Mouse (Mus musculus) heart, postnatal 14 days (tissue): ENCODE results near the gene Gpr37l1. TPM values are rescaled to one million over a fixed set of nuclear protein-coding genes. Genes with fewer than 3 reads are reported as not detected.
"Not testable (repeated sequence)": the region's sequence is repeated elsewhere in the genome, so short reads cannot be mapped to it uniquely, and the experiment has no call there.

Experiments
- DNase-seq, 2 experiments: peaks; one replicate each; pipeline ENCODE4 v3.0.0; 2021 to 2022
- intact Hi-C: fragments of 180-260 bp; cut with DNase I; formaldehyde crosslinking; loops from one replicate; pipeline ENCODE4 v1.15.1; 2025
- total RNA-seq, 2 experiments: library from RNA; stranded (reverse); gene quantifications; 2 replicates each; pipeline ENCODE4 v1.2.3; 2021

The Gpr37l1 gene
- total RNA-seq, 2 experiments from 2014 or later, result 0.32 to 0.48 TPM

- no peak for DNase-seq
- intact Hi-C loops, result loop anchor here (2.0 kb wide), 1 partner anchor 17 kb away; no protein-coding TSS in a partner anchor
These were observed 37.8 kb downstream of the Gpr37l1 start for GRCm38 (mm10) chr1:135129543-135130183.

- intact Hi-C loops, result no loop called here
- no peak for DNase-seq
These were observed 38.5 kb downstream of the Gpr37l1 start for GRCm38 (mm10) chr1:135128986-135129385.

DNA sequence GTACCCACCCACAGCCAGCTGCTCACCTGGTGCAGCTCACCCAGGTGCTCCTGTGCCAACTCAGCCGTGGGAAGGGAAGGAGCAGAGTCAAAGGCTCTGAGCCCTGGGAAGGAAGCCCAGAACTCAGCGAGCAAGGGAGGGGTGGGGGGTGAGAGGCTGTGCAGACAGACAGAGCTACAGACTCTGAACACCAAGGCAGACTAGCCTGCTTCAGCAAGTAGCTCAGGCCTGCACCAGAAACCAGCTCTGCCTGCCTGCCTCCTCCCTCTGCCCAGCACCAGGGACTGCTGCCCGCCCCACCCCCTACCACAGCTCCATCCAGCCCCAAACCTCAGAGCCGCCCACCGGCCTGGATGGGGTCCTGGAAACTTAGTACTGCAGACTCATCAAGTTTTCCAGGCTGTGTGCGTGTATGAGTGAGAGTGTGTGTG lies 39.5 kb downstream of the Gpr37l1 start:
- DNase-seq, result no peak
- intact Hi-C loops, result no loop called here

DNA sequence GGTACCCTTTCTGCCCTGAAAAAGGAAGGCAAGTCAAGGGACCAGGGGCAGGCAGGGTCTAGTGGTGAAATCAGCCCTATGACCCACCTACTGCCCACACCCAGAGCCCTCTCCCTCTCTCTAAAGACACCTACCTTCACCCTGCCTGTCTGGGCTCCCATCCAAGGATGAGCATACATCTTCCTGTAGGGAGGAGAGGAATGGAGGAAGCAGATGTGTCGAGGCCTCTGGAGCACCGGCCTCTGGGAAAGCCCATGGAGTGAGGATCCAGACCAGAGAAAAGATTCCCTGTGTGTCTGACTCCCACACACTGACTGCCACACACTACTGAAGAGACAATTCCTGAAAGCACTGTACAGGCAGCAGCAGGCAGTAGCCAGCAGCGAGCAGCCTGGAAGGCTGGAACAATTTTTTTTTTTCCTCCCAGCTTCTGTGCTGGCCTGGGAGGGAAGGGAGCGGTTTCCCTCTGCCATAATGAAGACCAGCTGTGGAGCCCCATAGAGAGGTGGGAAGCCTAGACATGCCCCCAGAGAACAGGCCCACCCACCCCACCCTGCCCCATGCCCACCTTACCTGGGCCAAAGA lies 40.9 kb downstream of the Gpr37l1 start:
- DNase-seq, result no peak
- intact Hi-C loops, result no loop called here

DNA sequence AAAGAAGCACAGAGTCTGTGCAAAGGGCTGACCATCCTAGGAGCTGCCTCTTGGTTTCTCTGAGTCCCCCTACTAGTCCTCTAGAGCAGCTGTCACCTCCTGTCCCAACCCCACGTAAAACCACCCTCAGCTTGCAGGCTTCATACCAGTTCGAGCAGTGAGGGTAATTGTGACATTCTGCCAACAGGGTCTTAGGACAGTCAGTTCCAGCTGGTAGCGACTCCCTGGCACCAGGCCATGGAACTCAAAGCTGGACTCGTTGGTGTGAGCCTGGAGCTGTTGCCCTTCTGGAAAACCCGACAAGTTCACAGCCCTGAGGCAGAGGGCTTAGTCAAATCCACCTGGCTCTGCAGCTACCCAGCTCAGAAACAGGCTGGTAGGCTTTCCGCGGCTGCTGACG lies 41.5 kb downstream of the Gpr37l1 start:
- DNase-seq, result no peak
- intact Hi-C loops, result no loop called here

GRCm38 (mm10) chr1:135124573-135125363 lies 42.7 kb downstream of the Gpr37l1 start:
- no peak for DNase-seq
- intact Hi-C loops, result no loop called here

DNA sequence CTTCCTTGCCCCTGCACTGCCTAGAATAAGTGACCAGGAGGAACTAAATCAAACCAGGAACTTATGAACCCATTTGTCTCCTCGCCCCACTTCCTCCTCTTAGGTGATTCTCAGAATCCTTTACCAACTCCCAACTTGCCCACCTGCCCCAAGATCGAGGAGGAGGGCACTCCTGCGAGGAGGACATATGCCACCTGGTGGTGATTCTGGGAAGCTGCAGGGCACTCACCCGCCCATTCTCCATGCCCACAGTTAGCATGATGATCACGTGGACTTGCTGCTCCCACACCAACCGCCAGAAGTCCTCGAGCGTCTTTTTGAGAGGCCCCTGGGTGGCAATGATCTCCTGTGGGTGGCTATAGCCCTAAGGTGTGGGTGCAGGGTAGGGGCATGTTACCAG lies 54.8 kb downstream of the Gpr37l1 start:
- intact Hi-C loops, result loop anchor here (2.0 kb wide), 1 partner anchor 18 kb away; no protein-coding TSS in a partner anchor
- DNase-seq, result peak in 1 of 2 experiments; percentile 50

DNA sequence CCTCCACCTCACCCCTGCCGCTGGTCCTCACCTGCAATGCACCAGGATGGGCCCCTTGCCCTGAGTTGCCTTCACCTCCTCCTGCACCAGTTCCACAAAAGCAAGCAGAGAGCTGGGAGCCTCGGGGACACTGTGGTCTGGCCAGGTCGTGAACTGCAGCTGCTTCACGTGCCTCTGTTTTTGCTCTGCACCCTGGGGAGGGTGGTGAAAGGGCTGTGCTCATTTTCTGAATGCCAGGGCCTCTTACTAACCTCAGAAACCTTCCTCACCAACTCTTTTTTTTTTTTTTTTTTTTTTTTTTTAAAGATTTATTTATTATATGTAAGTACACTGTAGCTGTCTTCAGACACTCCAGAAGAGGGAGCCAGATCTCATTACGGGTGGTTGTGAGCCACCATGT lies 56.2 kb downstream of the Gpr37l1 start:
- DNase-seq, result not testable (repeated sequence)
- intact Hi-C loops, result loop anchor here (2.0 kb wide), 1 partner anchor 258 kb away; no protein-coding TSS in a partner anchor

Other genes starting within 250 kb of the Gpr37l1 start
- 100 to 1,000 TPM; 140 to 142 TPM for gene Ppp1r12b, start 211.7 kb downstream of the Gpr37l1 start, total RNA-seq
- gene Ube2t, start 205.1 kb downstream of the Gpr37l1 start, total RNA-seq, result 1 to 10 TPM; 6.0 to 6.3 TPM
- gene Lgr6, start 62.4 kb downstream of the Gpr37l1 start, total RNA-seq, result 10 to 100 TPM; 14.5 to 15.5 TPM
- gene Ptpn7, start 35.0 kb downstream of the Gpr37l1 start, total RNA-seq, result 1 to 10 TPM in 1 of 2 experiments, under 1 TPM in 1; 0.72 to 3.3 TPM
- 10 to 100 TPM; 25.7 to 28.0 TPM for gene Arl8a, start 20.9 kb downstream of the Gpr37l1 start, total RNA-seq
- under 1 TPM in 1 of 2 experiments, not detected in 1; 0.26 TPM for gene Elf3, start 90.9 kb upstream of the Gpr37l1 start, total RNA-seq
- gene Rnpep, start 116.4 kb upstream of the Gpr37l1 start, total RNA-seq, result 10 to 100 TPM; 22.0 to 23.0 TPM
- 100 to 1,000 TPM; 359 to 389 TPM for gene Timm17a, start 146.1 kb upstream of the Gpr37l1 start, total RNA-seq
- 1 to 10 TPM; 1.9 to 3.0 TPM for gene Lmod1, start 157.1 kb upstream of the Gpr37l1 start, total RNA-seq
- 1 to 10 TPM; 2.7 to 4.2 TPM for gene Shisa4, start 207.6 kb upstream of the Gpr37l1 start, total RNA-seq